Mouse (Mus musculus) 3134 (cell line): ENCODE measurements around the gene B3galt1.

Source experiments
- DNase-seq: peaks from one replicate; pipeline ENCODE4 v3.0.0-alpha.2; 2011; ENCODE audit warnings: low spot score; ENCODE audit not compliant: insufficient read length; ENCODE audit errors: extremely low read depth

Gene B3galt1

DNA sequence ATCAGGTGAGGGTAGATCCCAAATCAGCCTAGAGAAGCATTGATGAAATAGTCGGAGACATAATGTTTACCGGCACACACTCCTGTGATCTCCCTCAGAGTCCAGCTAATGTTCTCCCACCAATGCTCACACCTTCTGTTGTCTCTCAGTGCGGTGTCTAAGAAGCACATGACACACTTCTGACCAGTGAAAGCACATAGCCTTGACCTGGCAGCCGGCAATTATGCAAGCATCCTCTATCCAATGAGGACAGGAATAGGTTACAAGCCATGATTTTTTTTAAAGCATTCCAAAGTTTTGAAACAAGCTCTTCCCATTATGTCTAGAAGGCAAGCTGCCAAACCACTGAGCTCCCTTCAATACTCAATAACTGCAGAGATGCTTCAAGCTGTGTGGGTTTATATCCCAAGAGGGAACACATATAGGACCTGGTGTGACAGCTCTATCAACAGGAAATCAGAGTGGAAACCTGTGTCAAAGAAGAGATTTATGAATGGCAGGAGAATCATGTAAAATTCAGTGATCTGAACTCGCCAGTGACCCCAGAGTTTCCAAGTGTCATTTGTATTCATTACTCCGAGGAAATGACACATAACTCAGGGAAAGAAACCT lies 456.0 kb downstream of the B3galt1 start:
- no peak for DNase-seq

DNA sequence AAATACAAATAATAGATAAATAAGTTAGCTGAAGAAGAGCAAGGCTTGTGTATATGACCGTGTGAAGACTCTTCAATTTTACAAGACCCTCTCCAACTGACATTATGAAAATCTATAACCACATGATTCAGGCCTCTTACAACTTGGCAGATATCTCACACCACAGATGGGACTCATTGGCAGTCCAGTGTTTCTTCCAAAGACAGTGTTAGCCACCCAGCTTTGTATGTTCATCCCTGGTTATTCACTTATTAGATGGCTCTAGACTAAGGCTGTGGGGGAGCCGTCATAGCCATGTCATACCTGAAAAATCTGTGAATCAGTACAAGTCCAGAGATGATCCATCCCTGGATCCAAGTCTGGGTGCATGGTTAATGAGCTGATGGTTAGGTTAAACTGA lies 463.1 kb downstream of the B3galt1 start:
- DNase-seq, result no peak

DNA sequence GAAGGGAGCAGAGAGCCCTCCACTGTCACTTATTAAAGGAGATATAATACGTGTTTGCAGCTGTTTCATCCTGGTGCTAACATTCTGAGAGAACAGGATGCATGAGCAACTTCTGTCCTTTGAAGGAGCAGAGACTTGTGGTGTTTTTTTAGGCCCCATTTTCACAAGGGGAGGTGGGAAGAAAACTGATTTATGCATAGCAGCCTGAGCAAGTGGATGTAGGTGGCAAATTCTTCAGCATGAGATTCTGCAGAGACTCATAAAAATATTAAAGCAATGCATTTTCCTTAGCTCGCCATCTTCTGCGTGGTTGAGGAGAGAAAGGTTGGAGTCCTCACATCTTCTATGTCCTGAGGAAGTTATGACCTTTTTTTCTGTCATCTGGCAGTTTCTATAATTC lies 469.0 kb downstream of the B3galt1 start:
- DNase-seq, result no peak

DNA sequence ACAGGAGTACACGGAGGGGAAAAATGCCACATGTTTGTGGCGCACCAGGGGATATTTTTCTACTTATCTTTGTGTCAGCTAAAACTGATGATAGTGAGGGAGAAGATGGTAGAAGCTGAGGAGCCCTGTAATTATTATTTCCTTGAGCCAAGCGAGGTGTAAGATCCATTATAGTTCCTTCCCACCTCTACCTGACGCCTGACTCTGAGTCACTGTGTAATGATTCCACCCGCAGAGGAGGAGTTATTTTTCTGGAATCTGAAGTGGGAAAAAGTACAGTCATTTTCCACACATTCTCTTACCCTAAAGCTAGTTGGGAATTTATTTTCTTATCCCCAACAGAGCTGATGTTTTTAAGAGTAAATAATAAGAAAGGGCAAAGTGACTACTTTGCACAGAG lies 475.1 kb downstream of the B3galt1 start:
- no peak for DNase-seq

DNA sequence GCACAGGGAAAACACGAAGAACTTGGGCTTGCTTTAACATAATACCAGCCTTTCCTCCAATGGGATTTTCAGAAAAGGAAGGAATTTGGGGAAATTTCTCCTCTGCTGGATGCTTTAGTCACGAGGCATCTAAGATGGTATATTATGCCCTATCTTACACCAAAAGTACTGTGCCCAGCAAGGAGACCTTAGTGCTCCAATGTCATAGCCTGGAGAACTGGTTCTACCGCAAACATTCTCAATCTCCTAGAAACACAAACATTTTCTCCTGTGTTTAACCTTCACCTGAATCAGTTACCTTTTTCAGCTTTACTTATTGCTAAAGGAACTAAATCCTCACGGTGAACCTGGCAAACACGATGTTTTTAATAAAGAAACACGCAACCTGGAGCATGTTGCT lies 486.8 kb downstream of the B3galt1 start:
- DNase-seq, result no peak

- no peak for DNase-seq
Observed at GRCm38 (mm10) chr2:68053243-68053642, 487.6 kb downstream of the B3galt1 start.

- no peak for DNase-seq
Observed at GRCm38 (mm10) chr2:68061341-68061740, 495.7 kb downstream of the B3galt1 start.

DNA sequence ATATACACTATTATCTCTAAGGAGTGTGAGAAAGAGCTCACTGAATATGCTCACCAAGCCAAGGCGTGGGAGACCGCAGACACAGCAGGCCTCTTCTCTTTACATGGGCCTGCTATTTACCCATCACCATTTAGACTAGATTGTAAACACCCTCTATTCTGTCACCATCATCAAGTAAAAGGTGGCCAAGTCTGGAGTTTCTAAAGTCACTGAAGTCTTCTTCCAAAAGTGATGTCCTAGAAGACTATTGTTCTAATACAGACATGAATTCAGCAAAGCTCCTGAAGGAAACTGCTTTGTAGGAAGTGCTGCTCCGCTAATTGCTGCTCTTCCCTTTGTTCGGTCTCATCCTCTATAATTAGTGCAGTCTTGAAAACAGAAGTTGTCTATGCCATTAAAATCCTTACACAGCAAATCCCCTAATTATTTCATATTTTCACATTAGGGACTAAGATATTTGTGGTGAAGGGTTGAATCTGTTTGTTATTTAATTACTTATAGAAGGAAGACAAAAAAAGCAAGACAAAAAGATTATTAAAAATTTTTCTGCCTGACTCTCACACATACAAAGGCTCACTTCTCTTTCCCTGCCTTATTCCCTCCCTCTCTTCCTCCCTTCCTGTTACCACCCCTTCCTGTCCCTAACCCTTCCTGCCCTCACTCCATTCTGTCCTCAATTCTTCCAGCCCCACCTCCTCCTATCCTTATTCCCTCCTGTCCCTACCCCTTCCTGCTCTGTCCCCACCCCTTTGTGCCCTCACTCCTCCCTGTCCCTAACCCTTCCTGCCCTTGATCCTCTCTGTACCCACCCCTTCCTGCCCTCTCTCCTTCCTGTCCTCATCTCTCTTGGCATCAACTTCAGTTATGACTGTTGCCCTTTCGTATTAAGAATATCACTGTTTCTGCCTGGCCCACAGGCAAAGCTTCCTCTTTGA lies 514.0 kb downstream of the B3galt1 start:
- peak; percentile 69 for DNase-seq

DNA sequence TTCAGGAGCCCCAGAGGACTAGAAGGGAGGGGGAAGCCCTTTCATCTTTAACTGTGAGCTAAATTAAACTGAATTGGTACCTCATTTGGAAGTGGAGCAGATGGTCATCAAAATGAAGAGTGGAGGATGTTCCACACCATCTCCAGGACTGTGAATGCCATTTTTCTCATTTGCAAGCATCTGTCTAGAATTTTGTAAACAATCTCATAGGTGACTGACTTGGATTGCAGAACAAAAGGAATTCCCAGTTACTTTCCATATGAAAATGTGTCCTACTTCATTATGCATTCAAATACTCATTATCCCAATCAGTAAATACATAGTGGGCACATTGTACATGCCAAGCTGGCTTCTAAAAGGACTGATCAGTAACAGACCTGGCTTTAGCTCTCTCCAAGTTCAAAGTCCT lies 515.2 kb downstream of the B3galt1 start:
- DNase-seq, result no peak

DNA sequence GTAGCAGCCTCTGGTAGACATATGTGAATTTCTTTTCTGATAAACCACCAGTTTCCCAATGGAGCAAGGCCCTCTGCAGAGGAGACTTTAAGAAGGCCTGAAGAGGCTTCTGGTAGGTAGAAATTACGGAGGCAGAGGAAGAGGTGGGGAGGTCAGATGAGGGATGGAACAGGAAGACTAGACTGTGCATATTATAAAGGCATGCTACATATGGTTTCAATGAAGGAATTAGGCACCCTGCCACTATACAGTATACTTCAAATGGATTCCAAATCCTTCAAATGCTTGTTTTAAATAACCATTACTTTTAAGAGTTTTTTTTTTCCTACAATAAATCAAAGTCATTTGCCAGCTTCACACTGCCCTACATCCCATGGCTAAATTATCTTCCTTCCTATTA lies 518.8 kb downstream of the B3galt1 start:
- DNase-seq, result no peak

- no peak for DNase-seq
Observed at GRCm38 (mm10) chr2:68086101-68086500, 520.4 kb downstream of the B3galt1 start.

- peak; percentile 6 for DNase-seq
Observed at GRCm38 (mm10) chr2:68091559-68091958, 525.9 kb downstream of the B3galt1 start.

GRCm38 (mm10) chr2:68104641-68105040 lies 539.0 kb downstream of the B3galt1 start:
- no peak for DNase-seq

- no peak for DNase-seq
Observed at GRCm38 (mm10) chr2:68118076-68118475, 552.4 kb downstream of the B3galt1 start.

DNA sequence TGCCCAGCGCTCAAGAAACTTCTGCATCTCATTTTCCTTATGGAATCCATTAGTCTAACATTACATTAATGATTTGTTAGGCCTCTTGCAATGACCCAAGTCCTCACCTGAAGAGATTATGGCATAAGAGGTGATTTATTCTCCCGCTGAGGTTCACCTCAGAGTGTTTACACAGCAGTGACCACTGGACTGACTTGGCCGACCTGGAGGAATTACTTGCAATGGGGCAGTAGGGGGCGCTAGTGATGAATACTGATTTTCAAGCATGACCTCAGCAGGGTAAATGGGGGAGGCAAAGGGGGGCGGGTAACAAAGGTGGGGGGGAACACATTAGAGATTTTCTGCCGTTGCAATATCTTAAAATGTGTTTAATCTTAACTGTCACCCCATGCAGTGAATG lies 559.1 kb downstream of the B3galt1 start:
- DNase-seq, result no peak

DNA sequence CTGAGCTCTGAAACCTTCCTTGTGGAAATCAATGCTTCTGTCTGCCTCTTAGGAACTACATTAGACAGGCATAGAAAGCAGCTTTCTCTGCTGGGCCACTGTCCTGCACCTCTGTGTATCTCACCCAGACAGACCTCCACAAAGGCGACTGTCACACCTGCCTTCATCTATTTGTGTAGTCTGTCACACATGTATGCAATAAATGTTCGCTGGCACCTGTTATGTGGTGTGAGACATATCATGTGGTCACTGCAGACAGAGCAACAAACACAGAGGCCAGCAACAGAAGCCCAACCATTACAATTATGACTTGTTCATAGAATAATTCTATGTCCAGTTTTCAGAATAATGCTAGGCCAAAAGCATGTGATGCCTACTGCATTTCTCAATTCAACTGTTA lies 575.4 kb downstream of the B3galt1 start:
- no peak for DNase-seq

GRCm38 (mm10) chr2:68143292-68143691 lies 577.6 kb downstream of the B3galt1 start:
- DNase-seq, result no peak

DNA sequence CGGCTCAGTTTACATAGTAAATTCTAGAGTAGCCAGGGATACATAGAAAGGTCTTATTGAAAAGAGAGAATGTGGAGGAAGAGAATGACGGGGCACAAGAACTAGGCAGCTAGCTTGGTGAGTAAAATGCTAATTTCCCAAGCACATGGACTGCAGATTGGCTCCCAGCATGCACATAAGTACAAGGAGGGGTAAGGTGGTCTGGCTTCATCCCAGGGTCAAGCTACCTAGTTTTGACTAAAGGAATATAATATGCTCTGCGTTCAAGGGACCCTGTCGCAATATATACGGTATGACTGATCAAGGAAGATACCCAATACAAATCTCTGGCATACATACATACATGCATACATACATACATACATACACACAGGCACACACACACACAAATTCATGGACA lies 594.1 kb downstream of the B3galt1 start:
- no peak for DNase-seq

DNA sequence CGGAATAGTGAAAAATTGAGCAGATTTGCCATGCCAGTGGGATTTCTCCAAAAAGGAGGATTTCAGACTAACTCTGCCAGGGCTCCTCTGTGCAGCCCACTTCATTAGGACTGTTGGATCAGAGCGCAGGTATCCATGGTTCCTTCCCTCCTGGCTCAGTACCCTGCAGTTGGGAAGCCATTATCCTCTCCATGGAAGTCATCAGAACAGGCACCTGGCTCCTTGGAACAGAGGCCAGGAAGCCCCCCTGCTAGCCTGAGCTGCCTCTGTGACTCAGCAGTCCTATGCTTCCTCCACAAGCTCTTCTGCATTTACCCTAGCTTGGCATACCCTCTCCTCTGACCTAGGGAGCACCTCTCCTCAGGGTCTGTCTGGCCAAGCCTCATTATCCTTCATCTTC lies 594.9 kb downstream of the B3galt1 start:
- DNase-seq, result no peak

DNA sequence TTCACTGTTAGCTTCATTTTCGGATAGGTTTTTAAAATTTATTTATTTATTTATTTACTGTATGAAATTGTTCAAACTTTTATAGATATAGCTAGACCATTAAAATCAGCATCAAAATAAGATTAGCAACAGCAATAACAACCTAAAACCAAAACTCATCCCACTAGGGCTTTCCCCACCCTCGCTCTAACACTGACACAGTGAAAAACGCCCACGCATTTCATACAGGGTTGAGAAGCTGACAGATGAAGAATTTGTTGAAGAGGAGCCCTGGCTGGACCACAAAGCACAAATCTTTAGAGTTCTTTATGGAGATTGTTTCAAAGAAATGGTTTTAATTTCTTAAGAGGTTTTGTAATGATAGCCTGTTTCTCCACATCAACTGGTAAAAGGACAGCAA lies 596.3 kb downstream of the B3galt1 start:
- no peak for DNase-seq

GRCm38 (mm10) chr2:68171306-68171705 lies 605.6 kb downstream of the B3galt1 start:
- DNase-seq, result no peak
